Mouse (Mus musculus) G1E-ER4 (cell line): ENCODE measurements around the gene Hadh. TPM values are rescaled to one million over a fixed set of nuclear protein-coding genes. Genes with fewer than 3 reads are reported as not detected.

Experiments
- GATA1 ChIP-seq: IDR thresholded peaks from one replicate; pipeline ENCODE4 v1.8.0; 2012; ENCODE audit warnings: low read length, inconsistent platforms
- polyA plus RNA-seq: library from polyadenylated mRNA; stranded (reverse); fragments of >175 nt; gene quantifications from 2 replicates; pipeline ENCODE4 v1.2.3, GENCODE M21; 2012

Gene Hadh
- 26.6 and 36.3 TPM in 2 replicates for polyA plus RNA-seq

- no peak for TF ChIP-seq GATA1
Measured at GRCm38 (mm10) chr3:131271559-131272373, at the start of gene Hadh. Gene Hadh, minus strand, starts transcription at chr3:131272101.

- no peak for TF ChIP-seq GATA1
Measured at GRCm38 (mm10) chr3:131320184-131320583, 48.3 kb upstream of the Hadh start.

- no peak for TF ChIP-seq GATA1
Measured at GRCm38 (mm10) chr3:131318211-131318610, 46.3 kb upstream of the Hadh start.

- TF ChIP-seq GATA1 = no peak
Measured at GRCm38 (mm10) chr3:131317126-131317525, 45.2 kb upstream of the Hadh start.

GRCm38 (mm10) chr3:131315957-131316510 is 44.1 kb upstream of the Hadh start:
- TF ChIP-seq GATA1 = no peak

GRCm38 (mm10) chr3:131312340-131312739 is 40.4 kb upstream of the Hadh start:
- no peak for TF ChIP-seq GATA1

GRCm38 (mm10) chr3:131310572-131310971 is 38.7 kb upstream of the Hadh start:
- no peak for TF ChIP-seq GATA1

GRCm38 (mm10) chr3:131307811-131308210 is 35.9 kb upstream of the Hadh start:
- TF ChIP-seq GATA1 = no peak

- TF ChIP-seq GATA1 = no peak
Measured at GRCm38 (mm10) chr3:131306255-131306654, 34.4 kb upstream of the Hadh start.

GRCm38 (mm10) chr3:131303320-131303714 is 31.4 kb upstream of the Hadh start:
- no peak for TF ChIP-seq GATA1

- TF ChIP-seq GATA1 = no peak
Measured at GRCm38 (mm10) chr3:131302452-131303319, 30.8 kb upstream of the Hadh start, which contains the start of gene Cyp2u1. Gene Cyp2u1, minus strand, starts transcription at chr3:131303227.

GRCm38 (mm10) chr3:131299908-131300307 is 28.0 kb upstream of the Hadh start:
- TF ChIP-seq GATA1 = no peak

- no peak for TF ChIP-seq GATA1
Measured at GRCm38 (mm10) chr3:131299078-131299477, 27.2 kb upstream of the Hadh start.

GRCm38 (mm10) chr3:131296893-131297292 is 25.0 kb upstream of the Hadh start:
- no peak for TF ChIP-seq GATA1

- no peak for TF ChIP-seq GATA1
Measured at GRCm38 (mm10) chr3:131295513-131296200, 23.8 kb upstream of the Hadh start.
